Mouse (Mus musculus): Measurements from ENCODE around the gene Ptprd.

Gene Ptprd

DNA sequence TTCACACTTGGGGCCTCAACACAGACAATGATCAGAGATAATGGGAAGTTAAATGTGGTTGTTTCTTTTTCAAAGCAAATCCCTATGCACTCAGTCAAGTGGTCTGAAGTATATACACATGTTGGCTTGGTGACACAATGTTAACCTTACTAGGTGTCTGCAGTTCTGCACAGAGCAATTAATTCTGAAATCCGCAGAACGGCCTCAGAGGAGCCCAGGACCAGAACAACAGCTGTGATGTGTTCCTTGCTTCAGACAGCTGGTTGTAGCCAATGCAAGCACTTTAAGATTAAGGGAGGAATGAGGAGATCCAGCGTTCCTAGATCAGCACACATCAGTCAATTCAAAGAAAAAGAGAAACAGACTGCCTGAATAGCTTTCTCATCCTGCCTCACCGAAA lies 1891.9 kb downstream of the Ptprd start:
- no peak for DNase-seq (ENCODE audit: low read depth, low spot score)

GRCm38 (mm10) chr4:76315977-76316376 lies 1895.8 kb downstream of the Ptprd start:
- no peak for DNase-seq (ENCODE audit: low read depth, low spot score)

GRCm38 (mm10) chr4:76313749-76314148 lies 1898.0 kb downstream of the Ptprd start:
- DNase-seq (ENCODE audit: low read depth, low spot score) = no peak

DNA sequence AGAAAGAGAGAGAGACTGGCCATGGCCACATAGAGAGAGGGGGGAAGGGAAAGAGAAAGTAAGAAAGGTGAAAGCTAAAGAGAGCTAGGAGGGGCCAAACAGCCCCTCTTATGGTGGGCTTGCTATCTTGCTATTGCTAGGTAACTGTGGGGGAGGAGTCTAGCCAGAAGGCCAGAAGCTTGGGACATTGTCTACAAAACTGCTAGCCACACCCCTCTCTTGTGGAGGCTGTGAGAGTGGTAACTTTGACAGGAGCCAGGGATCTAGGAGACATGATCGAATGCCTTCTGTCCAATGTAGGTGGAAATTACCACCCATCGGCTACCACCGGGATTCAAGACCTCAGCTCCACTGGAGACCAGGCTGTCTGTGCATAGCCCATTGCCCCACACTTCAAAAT lies 1899.2 kb downstream of the Ptprd start:
- no peak for DNase-seq (ENCODE audit: low read depth, low spot score)

DNA sequence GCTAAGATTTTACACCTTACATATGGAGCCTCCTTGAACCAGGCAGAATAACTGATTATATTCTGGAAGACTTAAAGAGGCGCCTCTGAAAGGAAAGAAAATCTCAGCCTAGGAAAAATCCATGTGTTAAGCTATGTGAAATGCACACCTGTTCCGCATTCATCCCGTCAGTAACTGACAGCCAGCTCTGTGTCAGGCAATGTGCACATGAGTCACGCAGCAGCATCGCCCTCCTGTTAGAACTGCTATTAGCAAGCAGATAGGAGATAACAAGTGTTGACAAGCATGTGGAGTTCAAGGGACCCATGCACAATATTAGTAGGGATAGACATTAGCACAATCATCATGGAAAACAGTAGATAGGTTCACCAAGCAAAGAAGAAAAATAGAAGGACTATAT lies 1905.8 kb downstream of the Ptprd start:
- no peak for DNase-seq (ENCODE audit: low read depth, low spot score)

DNA sequence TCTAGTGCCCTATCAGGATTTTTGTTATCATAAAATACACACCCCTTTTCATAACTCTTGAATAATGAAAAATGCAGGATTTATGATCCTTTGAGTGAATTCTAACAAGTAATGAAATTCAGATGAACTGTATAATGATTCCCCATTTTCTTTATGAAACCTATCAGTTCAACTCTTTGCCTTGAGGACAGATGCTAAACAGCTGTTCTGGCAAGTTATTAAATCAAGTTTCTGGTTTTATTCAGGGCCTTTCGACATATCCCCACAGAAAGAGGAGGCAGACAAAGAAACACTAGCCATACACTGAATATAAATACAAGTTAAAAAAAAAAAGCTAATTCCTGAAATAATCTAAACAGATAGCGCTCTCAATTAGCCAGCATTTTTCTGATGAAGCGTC lies 1914.4 kb downstream of the Ptprd start:
- no peak for DNase-seq (ENCODE audit: low read depth, low spot score)

GRCm38 (mm10) chr4:76292733-76293357 lies 1918.9 kb downstream of the Ptprd start:
- no peak for DNase-seq (ENCODE audit: low read depth, low spot score)

- no peak for DNase-seq (ENCODE audit: low read depth, low spot score)
Measured at GRCm38 (mm10) chr4:76290484-76290818, 1921.3 kb downstream of the Ptprd start.

GRCm38 (mm10) chr4:76289612-76290483 lies 1921.9 kb downstream of the Ptprd start:
- no peak for DNase-seq (ENCODE audit: low read depth, low spot score)

DNA sequence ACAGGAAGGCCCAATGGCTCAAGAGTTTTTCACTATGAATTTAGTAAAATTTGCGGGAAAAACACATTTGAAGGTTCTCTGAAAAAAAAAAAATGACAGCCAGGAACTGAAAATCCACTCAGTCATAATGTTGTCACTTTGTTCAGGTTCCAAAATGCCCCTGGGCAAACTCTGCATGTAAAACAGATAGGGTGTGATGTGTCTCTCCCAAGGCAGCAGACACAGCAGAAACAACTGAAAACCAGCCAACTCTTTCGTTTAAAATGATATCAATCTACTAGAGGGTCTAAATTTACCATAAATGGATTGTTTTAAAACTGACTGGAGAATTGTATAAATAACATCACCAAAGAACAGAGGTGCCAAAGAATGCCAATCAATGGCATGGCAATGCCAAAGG lies 1925.7 kb downstream of the Ptprd start:
- no peak for DNase-seq (ENCODE audit: low read depth, low spot score)

GRCm38 (mm10) chr4:76282886-76283285 lies 1928.9 kb downstream of the Ptprd start:
- DNase-seq (ENCODE audit: low read depth, low spot score) = no peak

GRCm38 (mm10) chr4:76262727-76263126 lies 1949.0 kb downstream of the Ptprd start:
- no peak for DNase-seq (ENCODE audit: low read depth, low spot score)

GRCm38 (mm10) chr4:76260686-76261085 lies 1951.1 kb downstream of the Ptprd start:
- no peak for DNase-seq (ENCODE audit: low read depth, low spot score)

- no peak for DNase-seq (ENCODE audit: low read depth, low spot score)
Measured at GRCm38 (mm10) chr4:76260286-76260685, 1951.5 kb downstream of the Ptprd start.

- DNase-seq (ENCODE audit: low read depth, low spot score) = no peak
Measured at GRCm38 (mm10) chr4:76259636-76260035, 1952.1 kb downstream of the Ptprd start.

- DNase-seq (ENCODE audit: low read depth, low spot score) = peak; percentile 58
Measured at GRCm38 (mm10) chr4:76244371-76244770, 1967.4 kb downstream of the Ptprd start.

DNA sequence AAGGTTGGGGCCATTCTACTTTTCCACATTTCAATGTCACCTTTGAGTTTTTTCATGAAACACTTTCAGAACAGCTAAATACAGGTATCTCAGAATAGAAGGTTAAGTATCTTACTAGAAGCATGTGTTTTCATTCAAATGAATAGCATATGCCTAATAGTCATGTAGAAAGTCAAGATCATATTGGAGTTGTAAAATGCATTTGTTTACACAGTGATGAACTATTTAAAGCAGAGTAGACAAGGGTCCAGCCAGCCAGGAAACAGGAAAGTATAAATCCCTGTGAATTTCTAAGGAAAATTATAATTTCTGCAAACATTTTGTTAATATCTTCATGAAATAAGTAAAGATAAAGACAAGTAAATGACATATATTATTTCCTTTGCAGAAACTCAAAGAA lies 1970.2 kb downstream of the Ptprd start:
- DNase-seq (ENCODE audit: low read depth, low spot score) = no peak

GRCm38 (mm10) chr4:76241140-76241539 lies 1970.6 kb downstream of the Ptprd start:
- DNase-seq (ENCODE audit: low read depth, low spot score) = no peak

DNA sequence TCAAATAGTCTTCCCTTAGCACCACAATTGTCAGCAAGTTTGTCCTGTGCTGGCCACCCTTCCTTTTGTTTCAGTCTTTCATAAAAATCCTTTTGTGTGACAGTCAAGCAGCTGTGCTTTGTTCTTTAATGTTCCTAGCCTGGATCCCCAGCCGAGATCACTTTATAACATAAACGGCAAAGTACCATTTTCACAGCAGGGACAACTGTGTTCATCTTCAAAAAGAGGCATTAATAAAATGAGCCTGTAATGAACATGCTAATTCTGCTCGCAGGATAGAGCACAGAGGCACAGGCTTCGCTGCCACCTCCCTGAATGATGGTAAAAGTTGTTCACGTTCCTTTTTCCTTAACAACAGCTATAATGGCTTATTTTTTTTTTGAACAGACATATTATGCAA lies 1972.7 kb downstream of the Ptprd start:
- peak; percentile 39 for DNase-seq (ENCODE audit: low read depth, low spot score)

DNA sequence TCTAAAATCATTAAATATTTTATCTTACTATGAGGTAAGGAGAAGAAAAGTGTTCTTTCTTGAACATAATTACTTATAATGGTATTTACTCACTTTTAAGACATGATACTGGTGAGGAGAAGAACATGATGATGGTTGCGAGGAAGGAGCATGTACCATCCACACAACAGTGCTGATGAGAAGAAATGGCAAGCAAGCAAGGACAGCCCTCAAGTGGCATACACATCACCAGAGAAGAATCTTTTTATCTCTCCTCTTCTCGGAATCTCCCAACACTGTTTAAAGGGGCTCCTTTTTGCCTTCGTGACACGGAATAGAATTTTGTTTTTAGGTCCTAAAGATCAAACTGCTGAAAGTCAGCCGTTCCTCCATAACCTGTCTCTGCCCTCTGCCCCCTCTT lies 1973.2 kb downstream of the Ptprd start:
- DNase-seq (ENCODE audit: low read depth, low spot score) = no peak

DNA sequence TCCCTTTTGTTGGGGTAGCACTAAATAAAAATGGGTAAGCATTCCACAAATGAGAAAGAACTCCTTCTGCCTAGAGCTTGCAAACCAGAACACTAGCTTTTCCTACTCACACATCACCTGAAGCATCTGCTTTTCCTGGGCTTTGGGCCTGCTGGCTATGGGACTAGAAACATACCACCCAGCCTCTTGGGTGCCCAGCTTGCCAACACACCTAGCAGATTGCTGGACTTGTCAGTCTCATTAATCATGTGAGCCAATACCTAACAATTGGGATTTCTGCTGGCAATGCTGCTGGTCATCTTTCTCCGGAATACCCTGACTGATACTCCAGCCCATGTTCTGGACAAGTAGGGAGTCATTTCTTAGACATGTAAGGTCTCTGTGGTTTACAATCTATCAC lies 1973.9 kb downstream of the Ptprd start:
- DNase-seq (ENCODE audit: low read depth, low spot score) = no peak

- no peak for DNase-seq (ENCODE audit: low read depth, low spot score)
Measured at GRCm38 (mm10) chr4:76223720-76224119, 1988.0 kb downstream of the Ptprd start.

DNA sequence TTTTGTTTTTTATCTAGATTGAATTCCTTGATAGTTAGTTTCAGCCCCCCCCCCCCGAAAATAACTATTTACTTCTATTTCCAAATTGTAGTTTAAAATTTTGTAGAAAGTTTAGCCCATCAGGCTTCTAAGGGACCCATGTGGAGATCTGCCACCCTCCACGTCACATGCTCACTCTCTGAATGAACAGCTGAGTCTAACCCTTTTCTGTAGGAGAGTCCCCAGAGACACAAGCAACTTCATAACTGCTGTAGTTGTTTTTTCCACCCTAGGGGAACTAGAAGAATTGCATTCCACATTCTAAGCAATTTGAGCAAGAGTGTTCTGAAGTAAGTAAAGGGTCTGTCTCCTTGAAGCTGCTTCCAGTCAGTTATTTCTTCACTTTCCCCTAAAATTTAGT lies 1989.2 kb downstream of the Ptprd start:
- DNase-seq (ENCODE audit: low read depth, low spot score) = no peak

Data from mesoderm, embryonic 11.5 days (tissue).